Mouse (Mus musculus): ENCODE measurements around the gene Lrpap1.

GRCm38 (mm10) chr5:35060098-35060497 is 45.5 kb downstream of the Lrpap1 start:
- TF ChIP-seq CTCF (IDR thresholded peaks at IDR 0.05), result no peak
- TF ChIP-seq POLR2A (IDR thresholded peaks at IDR 0.05; ENCODE audit: insufficient read depth, low read depth, low read length), result peak; percentile 56; the same call in 1 of the 2 replicates

Data from heart, adult 2 months (tissue).